Mouse (Mus musculus): Measurements from ENCODE around the gene Tmem213. TPM values are rescaled to one million over a fixed set of nuclear protein-coding genes. Genes with fewer than 3 reads are reported as not detected.

Tmem213 gene
- total and polyA plus RNA-seq, 2 experiments: not detected

GRCm38 (mm10) chr6:38087242-38088026, 21.6 kb upstream of the Tmem213 start:
- H3K4me3 ChIP-seq (ENCODE audit: insufficient read depth, low read depth, low read length): no peak overlapping the region
- WGBS: 81% methylated on average over 9 of the region's 9 CpGs
- no peak overlapping the region for H3K27ac ChIP-seq (replicated peaks; ENCODE audit: insufficient read depth, low read depth, low read length)
- H3K36me3 ChIP-seq (ENCODE audit: control insufficient read depth, insufficient read depth, low read length): no peaks in the 10 kb centered on the region
- no peak for TF ChIP-seq CTCF (IDR thresholded peaks at IDR 0.05; ENCODE audit: low read depth, low read length)
- TF ChIP-seq POLR2A (IDR thresholded peaks at IDR 0.05; ENCODE audit: extremely low read depth, insufficient read depth, low read length): no peak
- no peaks in the 10 kb centered on the region for H3K4me1 ChIP-seq (ENCODE audit: control insufficient read depth, insufficient read depth, low read length)
- H3K27me3 ChIP-seq (ENCODE audit: control insufficient read depth, insufficient read depth, low read length): no peaks in the 10 kb centered on the region
- no peak for DNase-seq (ENCODE audit: extremely low read depth, low read depth, low spot score)
- H3K79me2 ChIP-seq (ENCODE audit: control insufficient read depth, insufficient read depth, low read length): no peaks in the 10 kb centered on the region
- no peak overlapping the region for H3K9ac ChIP-seq (ENCODE audit: low read depth, low read length)

- TF ChIP-seq CTCF (IDR thresholded peaks at IDR 0.05; ENCODE audit: low read depth, low read length) (no peak), POLR2A (IDR thresholded peaks at IDR 0.05; ENCODE audit: extremely low read depth, insufficient read depth, low read length) (no peak)
- Histone ChIP-seq H3K27ac (replicated peaks; ENCODE audit: insufficient read depth, low read depth, low read length) (no peak overlapping the region), H3K36me3 (ENCODE audit: control insufficient read depth, insufficient read depth, low read length) (no peaks in the 10 kb centered on the region), H3K4me3 (ENCODE audit: insufficient read depth, low read depth, low read length) (no peak overlapping the region), H3K9ac (ENCODE audit: low read depth, low read length) (no peak overlapping the region), H3K4me1 (ENCODE audit: control insufficient read depth, insufficient read depth, low read length) (no peaks in the 10 kb centered on the region), H3K27me3 (ENCODE audit: control insufficient read depth, insufficient read depth, low read length) (no peaks in the 10 kb centered on the region), H3K79me2 (ENCODE audit: control insufficient read depth, insufficient read depth, low read length) (no peaks in the 10 kb centered on the region)
- 94% methylated on average over 8 of the region's 8 CpGs for WGBS
- no peak for DNase-seq (ENCODE audit: extremely low read depth, low read depth, low spot score)
Measured at GRCm38 (mm10) chr6:38092539-38092938, 16.5 kb upstream of the Tmem213 start.

DNA sequence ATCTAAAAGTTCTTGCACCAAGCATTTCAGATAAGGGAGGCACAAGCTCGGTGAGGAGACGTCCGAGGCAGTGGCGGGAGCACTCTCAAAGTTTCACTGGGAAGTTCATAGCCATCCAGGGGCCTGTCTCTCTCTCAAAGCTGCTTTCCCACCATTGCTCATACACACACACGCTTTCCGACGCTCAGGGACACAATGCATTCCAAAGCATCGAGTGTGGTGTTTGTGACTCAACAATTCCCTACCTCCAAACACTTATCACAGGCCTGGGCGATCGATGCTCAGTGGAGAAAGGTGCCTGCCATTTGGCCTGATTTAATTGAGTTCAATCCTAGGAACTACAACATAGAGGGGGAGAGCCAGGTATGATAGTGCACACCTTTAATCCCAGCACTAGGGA, 14.4 kb upstream of the Tmem213 start:
- Histone ChIP-seq H3K79me2 (ENCODE audit: control insufficient read depth, insufficient read depth, low read length) (no peaks in the 10 kb centered on the region), H3K27me3 (ENCODE audit: control insufficient read depth, insufficient read depth, low read length) (no peaks in the 10 kb centered on the region), H3K4me1 (ENCODE audit: control insufficient read depth, insufficient read depth, low read length) (no peaks in the 10 kb centered on the region), H3K4me3 (ENCODE audit: insufficient read depth, low read depth, low read length) (no peak overlapping the region), H3K36me3 (ENCODE audit: control insufficient read depth, insufficient read depth, low read length) (no peaks in the 10 kb centered on the region), H3K9ac (ENCODE audit: low read depth, low read length) (no peak overlapping the region), H3K27ac (replicated peaks; ENCODE audit: insufficient read depth, low read depth, low read length) (no peak overlapping the region)
- TF ChIP-seq POLR2A (IDR thresholded peaks at IDR 0.05; ENCODE audit: extremely low read depth, insufficient read depth, low read length) (no peak), CTCF (IDR thresholded peaks at IDR 0.05; ENCODE audit: low read depth, low read length) (no peak)
- 92% methylated on average over 10 of the region's 10 CpGs for WGBS
- DNase-seq (ENCODE audit: extremely low read depth, low read depth, low spot score): no peak

- no peaks in the 10 kb centered on the region for H3K4me1 ChIP-seq (ENCODE audit: control insufficient read depth, insufficient read depth, low read length)
- no peak overlapping the region for H3K9ac ChIP-seq (ENCODE audit: low read depth, low read length)
- H3K27ac ChIP-seq (replicated peaks; ENCODE audit: insufficient read depth, low read depth, low read length): no peak overlapping the region
- DNase-seq (ENCODE audit: extremely low read depth, low read depth, low spot score): no peak
- no peaks in the 10 kb centered on the region for H3K79me2 ChIP-seq (ENCODE audit: control insufficient read depth, insufficient read depth, low read length)
- no peak overlapping the region for H3K4me3 ChIP-seq (ENCODE audit: insufficient read depth, low read depth, low read length)
- 65% methylated on average over 5 of the region's 5 CpGs for WGBS
- H3K36me3 ChIP-seq (ENCODE audit: control insufficient read depth, insufficient read depth, low read length): no peaks in the 10 kb centered on the region
- H3K27me3 ChIP-seq (ENCODE audit: control insufficient read depth, insufficient read depth, low read length): no peaks in the 10 kb centered on the region
- TF ChIP-seq CTCF (IDR thresholded peaks at IDR 0.05; ENCODE audit: low read depth, low read length) (no peak), POLR2A (IDR thresholded peaks at IDR 0.05; ENCODE audit: extremely low read depth, insufficient read depth, low read length) (no peak)
Measured at GRCm38 (mm10) chr6:38096961-38097370, 12.1 kb upstream of the Tmem213 start.

DNA sequence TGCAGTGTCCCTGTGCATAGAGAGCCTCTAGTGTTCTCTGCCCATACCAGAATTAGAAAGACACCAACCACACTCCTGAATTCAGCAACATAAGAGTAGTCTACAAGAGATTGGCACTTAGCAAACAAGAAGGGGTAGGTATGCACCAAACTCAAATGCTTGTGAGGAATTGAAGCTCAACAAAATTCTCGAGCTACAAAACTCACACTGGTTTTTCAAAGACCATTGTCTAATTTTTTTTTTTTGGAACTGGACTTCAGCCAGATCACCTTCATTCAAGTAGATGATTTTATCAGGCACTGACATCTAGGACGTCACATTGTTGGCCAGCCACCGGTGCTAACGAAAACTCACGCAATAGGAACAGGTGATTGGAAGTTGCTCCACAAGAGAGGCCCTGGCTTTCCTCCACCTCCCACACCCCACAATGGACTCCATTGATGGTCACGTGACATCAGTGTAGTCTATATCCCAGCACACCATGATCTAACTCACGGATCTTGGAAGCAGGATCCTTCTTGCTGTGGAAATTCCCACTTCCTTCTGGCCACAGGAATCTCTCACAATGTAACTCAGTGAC, 6.7 kb upstream of the Tmem213 start:
- Histone ChIP-seq H3K9ac (ENCODE audit: low read depth, low read length) (no peak overlapping the region), H3K79me2 (ENCODE audit: control insufficient read depth, insufficient read depth, low read length) (no peaks in the 10 kb centered on the region), H3K27ac (replicated peaks; ENCODE audit: insufficient read depth, low read depth, low read length) (no peak overlapping the region), H3K27me3 (ENCODE audit: control insufficient read depth, insufficient read depth, low read length) (no peaks in the 10 kb centered on the region), H3K4me1 (ENCODE audit: control insufficient read depth, insufficient read depth, low read length) (no peaks in the 10 kb centered on the region), H3K4me3 (ENCODE audit: insufficient read depth, low read depth, low read length) (no peak overlapping the region), H3K36me3 (ENCODE audit: control insufficient read depth, insufficient read depth, low read length) (no peaks in the 10 kb centered on the region)
- TF ChIP-seq POLR2A (IDR thresholded peaks at IDR 0.05; ENCODE audit: extremely low read depth, insufficient read depth, low read length): no peak
- TF ChIP-seq CTCF (IDR thresholded peaks at IDR 0.05; ENCODE audit: low read depth, low read length): no peak
- DNase-seq (ENCODE audit: extremely low read depth, low read depth, low spot score): no peak
- 91% methylated on average over 7 of the region's 7 CpGs for WGBS

GRCm38 (mm10) chr6:38103775-38104174, 5.3 kb upstream of the Tmem213 start:
- TF ChIP-seq CTCF (IDR thresholded peaks at IDR 0.05; ENCODE audit: low read depth, low read length) (no peak), POLR2A (IDR thresholded peaks at IDR 0.05; ENCODE audit: extremely low read depth, insufficient read depth, low read length) (no peak)
- 85% methylated on average over 6 of the region's 6 CpGs for WGBS

More at GRCm38 (mm10) chr6:38103775-38104174, 5.3 kb upstream of the Tmem213 start:
- no peak for DNase-seq (ENCODE audit: extremely low read depth, low read depth, low spot score)
- no peak overlapping the region for H3K9ac ChIP-seq (ENCODE audit: low read depth, low read length)
- no peaks in the 10 kb centered on the region for H3K27me3 ChIP-seq (ENCODE audit: control insufficient read depth, insufficient read depth, low read length)
- no peaks in the 10 kb centered on the region for H3K79me2 ChIP-seq (ENCODE audit: control insufficient read depth, insufficient read depth, low read length)
- H3K4me3 ChIP-seq (ENCODE audit: insufficient read depth, low read depth, low read length): no peak overlapping the region
- no peaks in the 10 kb centered on the region for H3K4me1 ChIP-seq (ENCODE audit: control insufficient read depth, insufficient read depth, low read length)
- no peaks in the 10 kb centered on the region for H3K36me3 ChIP-seq (ENCODE audit: control insufficient read depth, insufficient read depth, low read length)
- no peak overlapping the region for H3K27ac ChIP-seq (replicated peaks; ENCODE audit: insufficient read depth, low read depth, low read length)
